Mouse (Mus musculus): ENCODE results near the gene Ifitm1. TPM values are rescaled to one million over a fixed set of nuclear protein-coding genes. Genes with fewer than 3 reads are reported as not detected.
"Not testable (repeated sequence)": the region's sequence is repeated elsewhere in the genome, so short reads cannot be mapped to it uniquely, and the experiment has no call there.

The Ifitm1 gene
- polyA plus RNA-seq, 1 experiment: not detected

DNA sequence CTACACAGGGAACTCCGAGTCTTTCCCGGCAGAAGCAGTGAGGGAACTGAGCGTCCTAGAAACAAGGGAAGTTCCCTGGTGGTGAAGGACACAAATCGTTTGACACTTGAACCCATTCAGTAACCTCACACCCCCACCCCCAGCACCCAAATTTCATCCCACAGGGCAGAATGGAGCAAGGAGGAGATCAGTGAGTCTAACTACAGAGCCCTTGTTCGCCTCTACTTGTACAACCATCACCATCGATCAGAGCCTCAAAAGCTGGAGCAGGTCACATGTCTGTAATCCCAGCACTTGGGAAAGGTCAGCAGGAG lies 10.5 kb upstream of the Ifitm1 start:
- peak overlapping the region; percentile 89 for H3K27ac ChIP-seq (replicated peaks; ENCODE audit: low read depth, low read length)
- peak overlapping the region; percentile 14; the same call in 1 of the 2 replicates for H3K4me3 ChIP-seq (ENCODE audit: insufficient read depth, low read depth, low read length)
- peaks cover 14% of the 10 kb centered on the region; the same call in 1 of the 2 replicates for H3K4me1 ChIP-seq (ENCODE audit: control insufficient read depth, insufficient read depth, insufficient read length, low read length)

DNA sequence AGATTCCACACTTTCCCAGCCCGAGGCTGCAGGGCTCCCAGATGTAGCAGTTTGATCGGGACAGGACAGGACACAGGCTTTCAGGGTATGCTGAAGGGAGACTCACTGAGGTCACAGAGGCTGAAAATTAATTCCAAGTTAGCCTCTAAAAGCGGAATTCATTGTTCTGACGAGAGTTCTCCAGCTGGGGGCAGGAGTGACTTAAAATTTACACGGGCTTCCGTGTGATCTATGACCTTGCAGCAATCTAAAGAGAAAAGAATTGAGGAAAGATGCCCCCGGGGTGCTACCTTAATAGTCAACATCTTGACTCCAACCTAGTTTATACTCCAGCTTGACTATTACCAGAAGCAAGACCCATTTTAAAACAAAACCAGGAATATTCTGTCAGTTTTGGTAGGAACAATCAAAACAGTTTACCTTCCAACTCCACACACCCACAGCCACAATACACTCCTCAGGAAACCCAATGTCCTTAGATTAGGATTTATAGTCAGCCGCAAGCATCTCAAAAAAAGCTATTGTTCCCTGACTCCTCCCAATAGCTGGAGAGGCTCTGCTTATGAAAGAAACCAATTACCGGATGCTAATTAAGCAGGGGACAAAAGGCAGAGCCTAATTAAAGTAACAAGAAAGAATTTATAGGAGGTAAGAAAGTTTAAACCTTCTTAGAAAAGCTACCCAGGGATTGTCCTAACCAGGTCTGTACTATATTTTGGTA lies 7.7 kb upstream of the Ifitm1 start:
- H3K4me3 ChIP-seq (ENCODE audit: insufficient read depth, low read depth, low read length): no peak overlapping the region
- H3K27ac ChIP-seq (replicated peaks; ENCODE audit: low read depth, low read length): peak overlapping the region; percentile 60
- peaks cover 6% of the 10 kb centered on the region; the same call in 1 of the 2 replicates for H3K4me1 ChIP-seq (ENCODE audit: control insufficient read depth, insufficient read depth, insufficient read length, low read length)

DNA sequence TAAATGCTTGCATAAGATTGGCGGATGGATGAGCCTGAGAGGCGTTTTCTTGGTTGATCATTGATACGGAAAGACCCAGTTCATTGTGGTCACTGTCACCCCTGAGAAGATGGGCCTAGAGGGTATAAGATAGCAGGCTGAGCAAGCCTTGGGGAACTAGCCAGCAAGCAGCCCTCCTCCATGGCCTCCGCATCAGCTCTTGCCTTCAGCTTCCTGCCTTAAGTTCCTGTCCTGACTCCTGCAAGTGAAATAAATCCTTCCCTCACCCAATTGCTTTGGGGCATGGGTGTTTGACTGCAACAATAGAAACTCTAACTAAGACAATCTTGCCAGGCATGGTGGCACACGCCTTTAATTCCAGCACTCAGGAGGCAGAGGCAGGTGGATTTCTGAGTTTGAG lies 7.0 kb upstream of the Ifitm1 start:
- peak overlapping the region; percentile 30 for H3K27ac ChIP-seq (replicated peaks; ENCODE audit: low read depth, low read length)
- no peak overlapping the region for H3K4me3 ChIP-seq (ENCODE audit: insufficient read depth, low read depth, low read length)
- H3K4me1 ChIP-seq (ENCODE audit: control insufficient read depth, insufficient read depth, insufficient read length, low read length): peaks cover 6% of the 10 kb centered on the region; the same call in 1 of the 2 replicates

DNA sequence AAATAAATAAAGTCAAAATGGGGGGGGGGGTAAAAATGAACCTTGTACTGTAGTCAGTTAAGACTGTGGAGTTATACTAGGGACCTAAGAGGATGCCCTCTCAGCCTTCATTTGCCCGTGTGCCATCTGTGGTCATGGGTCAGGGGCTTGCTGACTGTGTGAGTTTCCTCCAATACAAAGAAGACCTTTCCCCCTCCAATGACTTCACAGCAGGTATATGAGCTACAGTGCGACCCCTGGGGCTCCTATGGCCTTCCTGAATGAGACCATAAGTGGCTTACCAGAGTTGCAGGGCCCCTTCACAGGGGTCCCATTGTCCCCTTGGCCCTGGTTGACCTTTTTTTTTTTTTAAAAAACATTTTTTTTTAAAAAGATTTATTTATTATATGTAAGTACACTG lies 5.6 kb upstream of the Ifitm1 start:
- H3K27ac ChIP-seq (replicated peaks; ENCODE audit: low read depth, low read length): no peak overlapping the region
- H3K4me1 ChIP-seq (ENCODE audit: control insufficient read depth, insufficient read depth, insufficient read length, low read length): peaks cover 3% of the 10 kb centered on the region; the same call in 1 of the 2 replicates
- H3K4me3 ChIP-seq (ENCODE audit: insufficient read depth, low read depth, low read length): no peak overlapping the region

DNA sequence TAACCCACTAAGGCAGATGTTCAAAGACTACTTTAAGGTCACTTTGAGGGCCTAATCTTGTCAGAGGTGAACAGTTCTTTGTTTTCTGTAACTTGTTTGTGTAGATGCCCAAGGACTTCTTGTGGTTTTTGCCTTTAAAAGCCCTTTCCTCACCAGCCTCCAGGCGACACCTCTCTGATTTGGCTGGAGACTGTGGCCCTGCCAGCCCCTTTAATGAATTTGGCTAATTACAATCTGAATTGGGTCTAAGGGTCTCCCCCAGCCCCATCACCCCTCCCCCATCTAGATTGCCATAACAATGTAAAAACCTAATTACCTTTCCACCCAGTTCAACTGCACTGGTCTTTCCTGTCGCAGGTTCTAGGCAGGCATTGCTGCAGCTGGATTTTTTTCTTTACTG lies 4.3 kb upstream of the Ifitm1 start:
- Histone ChIP-seq H3K4me3 (ENCODE audit: insufficient read depth, low read depth, low read length) (no peak overlapping the region), H3K4me1 (ENCODE audit: control insufficient read depth, insufficient read depth, insufficient read length, low read length) (no peaks in the 10 kb centered on the region)

DNA sequence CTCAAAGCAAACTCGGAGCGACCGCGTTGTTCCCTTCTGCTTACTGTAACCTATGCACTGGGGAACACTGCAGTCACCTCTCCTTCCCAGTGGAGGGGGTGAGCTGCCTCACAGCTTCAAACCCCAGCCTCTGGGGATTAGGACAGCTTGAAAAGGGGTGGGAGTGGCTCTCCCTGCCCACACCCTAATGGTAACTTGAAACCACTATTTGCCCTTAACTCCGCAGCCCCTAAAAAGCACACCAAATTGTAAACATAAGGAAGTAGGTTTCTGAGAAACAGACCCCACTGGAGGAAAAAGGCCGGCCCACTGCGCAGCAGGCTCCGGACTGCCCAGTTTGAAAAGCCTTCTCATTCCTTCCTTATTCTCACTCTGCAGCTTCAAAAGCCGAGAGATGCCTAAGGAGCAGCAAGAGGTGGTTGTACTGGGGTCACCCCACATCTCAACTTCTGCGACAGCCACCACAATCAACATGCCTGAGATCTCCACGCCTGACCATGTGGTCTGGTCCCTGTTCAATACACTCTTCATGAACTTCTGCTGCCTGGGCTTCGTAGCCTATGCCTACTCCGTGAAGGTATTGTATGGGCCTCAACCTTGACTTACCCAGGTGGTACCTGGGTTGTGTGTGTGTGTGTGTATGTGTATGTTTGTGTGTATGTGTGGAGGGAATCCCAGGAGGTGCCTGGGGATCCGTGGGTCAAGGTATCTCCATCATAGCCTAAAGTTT lies 1.0 kb downstream of the Ifitm1 start:
- Histone ChIP-seq H3K27ac (replicated peaks; ENCODE audit: low read depth, low read length) (no peak overlapping the region), H3K4me3 (ENCODE audit: insufficient read depth, low read depth, low read length) (no peak overlapping the region), H3K4me1 (ENCODE audit: control insufficient read depth, insufficient read depth, insufficient read length, low read length) (peaks cover 8% of the 10 kb centered on the region)

More for the DNA sequence above, 4.3 kb upstream of the Ifitm1 start:
- no peak overlapping the region for H3K27ac ChIP-seq (replicated peaks; ENCODE audit: low read depth, low read length)

DNA sequence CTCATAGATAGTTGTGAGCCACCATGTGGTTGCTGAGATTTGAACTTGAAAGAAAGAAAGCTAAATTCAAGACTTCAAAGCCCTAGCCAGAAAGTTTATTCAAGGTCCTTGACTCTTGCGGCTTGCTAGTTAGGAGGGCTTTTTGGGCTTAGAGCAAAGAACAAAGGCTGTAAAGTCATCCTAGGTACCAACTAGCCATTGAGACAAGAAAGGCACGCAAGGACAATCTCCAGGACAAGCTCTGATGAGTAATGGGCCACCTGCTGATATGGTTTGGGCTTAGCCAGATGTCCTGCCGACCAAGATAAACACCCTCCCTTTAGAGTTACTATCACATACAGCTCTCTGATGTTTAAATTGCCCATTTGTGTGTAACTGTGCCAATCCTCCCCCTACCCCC lies 1.7 kb downstream of the Ifitm1 start:
- H3K27ac ChIP-seq (replicated peaks; ENCODE audit: low read depth, low read length); H3K4me3 ChIP-seq (ENCODE audit: insufficient read depth, low read depth, low read length); H3K4me1 ChIP-seq (ENCODE audit: control insufficient read depth, insufficient read depth, insufficient read length, low read length): not testable (repeated sequence)

DNA sequence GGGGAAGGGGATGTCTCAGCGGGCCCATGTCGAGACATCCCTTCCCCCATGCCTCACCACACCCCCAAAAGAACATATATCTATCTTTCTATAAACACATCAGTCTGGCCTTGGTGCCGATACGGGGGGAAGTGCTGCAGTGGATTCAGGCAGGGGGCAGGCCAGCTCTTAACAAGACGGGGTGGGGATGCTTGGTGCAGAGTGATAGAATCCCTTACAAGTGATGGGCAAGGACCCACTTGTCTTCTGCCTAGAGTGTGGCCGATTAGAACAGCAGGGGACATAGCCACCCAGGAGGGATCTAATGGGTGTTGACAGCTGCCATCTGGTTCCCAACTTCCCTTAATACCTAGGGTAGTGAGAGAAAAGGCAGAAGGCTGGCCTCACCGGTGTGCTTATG lies 3.9 kb downstream of the Ifitm1 start:
- H3K4me3 ChIP-seq (ENCODE audit: insufficient read depth, low read depth, low read length): no peak overlapping the region
- peak overlapping the region; percentile 72 for H3K27ac ChIP-seq (replicated peaks; ENCODE audit: low read depth, low read length)

DNA sequence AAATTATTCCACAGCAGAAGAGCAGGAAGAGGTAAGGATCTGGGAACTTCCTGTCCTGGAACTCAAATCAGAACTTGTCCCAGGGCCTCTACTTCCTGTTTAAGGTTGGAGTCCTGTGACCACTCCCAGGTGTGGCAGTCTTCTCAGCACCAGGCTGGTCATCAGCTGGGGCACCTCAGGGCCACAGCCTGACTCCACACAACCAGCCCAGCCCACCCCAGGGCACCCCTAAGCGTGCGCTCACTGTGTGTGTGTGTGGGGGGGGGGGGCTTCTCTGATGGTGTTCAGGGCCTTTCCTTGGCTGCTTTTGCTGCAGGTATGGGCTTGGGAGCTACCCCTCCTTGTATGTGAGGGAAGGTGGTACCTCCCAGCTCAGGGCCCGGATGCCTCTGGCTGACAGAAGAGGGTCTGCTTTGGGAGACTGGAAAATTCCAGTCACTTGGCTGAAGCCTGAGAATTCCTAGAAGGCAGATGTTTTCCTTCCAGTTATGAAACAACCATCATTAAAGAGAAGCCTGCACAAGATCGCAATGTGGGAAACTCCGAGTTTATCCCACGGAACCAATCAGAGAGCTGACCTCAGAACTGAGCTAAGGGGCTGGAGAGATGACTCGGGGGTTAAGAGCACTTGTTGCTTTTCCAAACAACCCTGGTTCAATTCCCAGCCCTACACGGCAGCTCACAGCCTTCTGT lies 4.6 kb downstream of the Ifitm1 start:
- H3K4me3 ChIP-seq (ENCODE audit: insufficient read depth, low read depth, low read length): no peak overlapping the region
- H3K4me1 ChIP-seq (ENCODE audit: control insufficient read depth, insufficient read depth, insufficient read length, low read length): peaks cover 10% of the 10 kb centered on the region
- H3K27ac ChIP-seq (replicated peaks; ENCODE audit: low read depth, low read length): peak overlapping the region; percentile 72

More for the DNA sequence above, 3.9 kb downstream of the Ifitm1 start:
- peaks cover 10% of the 10 kb centered on the region for H3K4me1 ChIP-seq (ENCODE audit: control insufficient read depth, insufficient read depth, insufficient read length, low read length)

DNA sequence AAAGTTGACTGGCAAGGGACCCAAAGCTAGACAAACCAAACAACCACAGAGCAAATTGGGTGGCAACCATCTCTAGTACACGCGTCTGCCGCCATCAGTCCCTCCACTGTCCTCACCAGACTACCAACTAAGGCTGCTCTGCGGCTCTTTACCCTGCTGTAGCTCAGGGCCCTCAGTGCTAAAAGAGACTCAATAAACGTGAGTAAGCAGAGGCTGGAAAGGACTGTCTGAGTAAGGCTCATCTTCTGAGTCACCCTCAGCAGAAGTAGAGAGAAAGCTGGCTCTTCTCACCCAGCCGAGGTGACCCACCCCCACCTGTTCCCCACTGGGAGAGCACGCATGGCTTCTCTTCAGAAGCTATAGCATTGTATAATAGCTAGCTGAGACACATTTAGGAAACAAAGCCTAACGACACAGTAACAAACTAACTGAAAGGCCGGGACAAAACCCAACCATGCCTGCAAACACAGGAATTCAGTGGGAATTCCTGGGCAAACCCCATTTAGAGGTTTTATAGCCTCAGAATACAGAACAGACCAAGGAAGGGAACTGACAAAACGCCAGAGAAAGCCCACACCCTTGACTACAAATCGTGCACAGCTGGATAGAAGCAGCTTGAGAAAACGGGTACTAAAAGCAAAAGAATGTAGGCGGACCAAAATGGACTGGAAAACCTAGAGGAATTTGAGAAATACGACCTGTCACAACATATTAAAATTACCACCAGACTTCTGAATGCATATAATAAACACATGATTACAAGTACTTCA lies 6.6 kb downstream of the Ifitm1 start:
- no peak overlapping the region for H3K27ac ChIP-seq (replicated peaks; ENCODE audit: low read depth, low read length)
- peaks cover 10% of the 10 kb centered on the region for H3K4me1 ChIP-seq (ENCODE audit: control insufficient read depth, insufficient read depth, insufficient read length, low read length)
- no peak overlapping the region for H3K4me3 ChIP-seq (ENCODE audit: insufficient read depth, low read depth, low read length)

DNA sequence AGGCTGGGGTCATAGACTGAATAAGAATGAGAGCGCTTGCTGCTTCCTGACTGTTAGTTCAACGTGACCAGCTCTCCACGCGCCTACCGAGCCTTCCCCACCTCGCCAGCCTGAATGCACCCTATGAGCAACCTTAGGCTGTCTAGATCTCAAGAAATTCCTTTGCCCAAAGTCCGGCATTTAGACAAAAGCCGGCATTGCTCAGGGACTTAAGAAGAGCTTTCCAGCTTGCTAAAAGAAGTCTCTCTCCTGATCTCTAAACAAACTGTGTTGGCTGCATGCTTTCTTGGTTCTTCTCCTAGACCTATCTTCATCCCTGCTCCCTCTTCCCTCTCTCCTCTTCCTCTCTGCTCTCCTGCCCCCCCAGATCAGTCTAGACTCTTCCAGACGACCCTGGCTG lies 7.9 kb downstream of the Ifitm1 start:
- Histone ChIP-seq H3K27ac (replicated peaks; ENCODE audit: low read depth, low read length) (no peak overlapping the region), H3K4me3 (ENCODE audit: insufficient read depth, low read depth, low read length) (no peak overlapping the region), H3K4me1 (ENCODE audit: control insufficient read depth, insufficient read depth, insufficient read length, low read length) (peaks cover 10% of the 10 kb centered on the region)

DNA sequence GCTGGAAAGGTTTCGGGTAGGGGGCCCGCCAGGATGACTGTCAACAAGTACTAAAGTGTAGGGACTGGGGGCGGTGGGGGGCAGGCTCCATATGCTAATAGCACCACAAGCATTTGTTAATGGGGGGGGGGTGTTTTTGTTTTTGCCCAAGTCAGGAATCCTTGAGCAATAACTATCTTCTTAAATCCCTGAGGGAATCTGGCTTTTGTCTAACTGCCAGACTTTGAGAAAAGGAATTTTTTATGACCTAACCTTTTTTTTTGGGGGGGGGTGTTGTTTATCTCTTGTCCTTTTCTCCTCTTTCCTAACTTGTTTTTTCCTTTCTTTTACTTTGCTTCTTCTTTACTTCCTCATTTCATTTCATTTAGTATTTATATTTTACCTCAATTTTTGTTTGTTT lies 8.4 kb downstream of the Ifitm1 start:
- Histone ChIP-seq H3K4me1 (ENCODE audit: control insufficient read depth, insufficient read depth, insufficient read length, low read length) (peaks cover 10% of the 10 kb centered on the region), H3K4me3 (ENCODE audit: insufficient read depth, low read depth, low read length) (no peak overlapping the region), H3K27ac (replicated peaks; ENCODE audit: low read depth, low read length) (no peak overlapping the region)

DNA sequence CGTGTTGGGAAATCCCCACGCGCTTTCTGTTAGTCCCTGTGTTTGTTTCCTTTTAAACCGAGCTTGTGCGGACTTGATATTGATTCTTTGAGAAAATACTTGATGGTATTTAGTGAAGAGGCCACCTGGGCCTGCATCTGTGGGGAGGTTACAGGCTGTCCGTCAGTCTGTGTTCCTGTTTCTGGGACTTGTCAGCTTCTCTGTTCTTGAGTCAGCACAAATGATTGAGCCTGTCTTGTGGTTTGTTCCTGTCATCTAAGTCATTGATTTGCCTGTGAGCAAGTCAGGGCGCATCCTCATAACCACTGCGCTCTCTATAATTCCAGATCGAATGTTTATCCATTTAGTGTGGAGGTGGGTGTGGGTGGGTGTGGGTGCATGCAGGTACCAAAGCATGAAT lies 9.7 kb downstream of the Ifitm1 start:
- H3K4me3 ChIP-seq (ENCODE audit: insufficient read depth, low read depth, low read length); H3K4me1 ChIP-seq (ENCODE audit: control insufficient read depth, insufficient read depth, insufficient read length, low read length); H3K27ac ChIP-seq (replicated peaks; ENCODE audit: low read depth, low read length): not testable (repeated sequence)

DNA sequence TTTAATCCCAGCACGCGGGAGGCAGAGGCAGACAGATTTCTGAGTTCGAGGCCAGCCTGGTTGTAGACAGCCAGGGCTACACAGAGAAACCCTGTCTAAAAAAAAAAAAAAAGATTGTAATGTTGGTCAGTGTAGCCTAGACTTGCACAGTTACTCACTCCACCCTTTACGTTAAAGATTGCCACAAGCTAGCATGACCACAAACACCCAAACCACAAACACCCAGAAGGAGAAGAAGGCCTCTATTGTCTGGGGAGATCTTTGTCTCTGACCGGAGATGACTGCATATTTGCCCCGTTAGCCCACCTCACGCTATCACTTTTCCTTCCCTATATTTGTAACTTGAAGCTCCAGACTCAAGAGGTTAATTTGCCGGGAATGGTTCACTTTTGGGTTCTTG lies 14.7 kb downstream of the Ifitm1 start:
- H3K4me1 ChIP-seq (ENCODE audit: control insufficient read depth, insufficient read depth, insufficient read length, low read length): no peaks in the 10 kb centered on the region
- no peak overlapping the region for H3K27ac ChIP-seq (replicated peaks; ENCODE audit: low read depth, low read length)
- H3K4me3 ChIP-seq (ENCODE audit: insufficient read depth, low read depth, low read length): no peak overlapping the region

DNA sequence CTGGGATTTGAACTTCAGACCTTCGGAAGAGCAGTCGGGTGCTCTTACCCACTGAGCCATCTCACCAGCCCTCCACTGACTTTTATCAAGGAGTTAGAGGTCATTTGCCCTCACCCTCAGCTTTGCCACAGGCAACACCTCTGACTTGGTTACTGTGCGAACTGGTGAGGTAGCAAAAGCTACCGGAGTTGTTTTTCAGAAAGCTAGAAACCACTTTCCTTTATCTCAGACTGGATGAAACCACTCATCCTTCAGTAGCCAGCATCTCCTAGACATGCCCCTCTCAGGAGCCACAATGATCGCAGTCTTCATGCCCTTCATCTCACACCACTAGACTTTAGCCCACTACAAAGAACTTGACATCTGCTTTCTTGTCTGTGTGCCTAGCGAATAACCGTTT lies 15.9 kb downstream of the Ifitm1 start:
- no peak overlapping the region for H3K4me3 ChIP-seq (ENCODE audit: insufficient read depth, low read depth, low read length)
- H3K27ac ChIP-seq (replicated peaks; ENCODE audit: low read depth, low read length): no peak overlapping the region
- H3K4me1 ChIP-seq (ENCODE audit: control insufficient read depth, insufficient read depth, insufficient read length, low read length): no peaks in the 10 kb centered on the region

Measured in brown adipose tissue, adult 24 weeks (tissue).